Mouse (Mus musculus) MEL (cell line): ENCODE data around the gene Robo1.

ENCODE experiments used
- CHD1 ChIP-seq: IDR thresholded peaks from 2 replicates; pipeline ENCODE4 v1.6.1; 2012; ENCODE audit warnings: low read depth, mild to moderate bottlenecking, inconsistent platforms, low read length, improper control_type of control experiment
- CTCF ChIP-seq, 3 experiments: IDR thresholded peaks in 2 of 3; conservative IDR thresholded peaks in 1 of 3; 2 replicates each; pipeline ENCODE4 v1.5.1; 2011 to 2012; ENCODE audit warnings: low read length in 3 of 3, low read depth in 2 of 3, mild to moderate bottlenecking in 2 of 3, improper control_type of control experiment in 1 of 3, inconsistent platforms in 1 of 3, mixed read lengths in 1 of 3, moderate library complexity in 1 of 3; ENCODE audit not compliant: control insufficient read depth in 1 of 3, insufficient read depth in 1 of 3, poor library complexity in 1 of 3, severe bottlenecking in 1 of 3
- ELF1 ChIP-seq: IDR thresholded peaks from 2 replicates; pipeline ENCODE4 v1.6.1; 2014; ENCODE audit warnings: low read depth, mild to moderate bottlenecking, inconsistent platforms, low read length, improper control_type of control experiment, moderate library complexity
- NELFE ChIP-seq: IDR thresholded peaks from 2 replicates; pipeline ENCODE4 v1.6.1; 2011; ENCODE audit warnings: low read depth, low read length, improper control_type of control experiment
- USF2 ChIP-seq, 2 experiments: IDR thresholded peaks; 2 replicates each; pipeline ENCODE4 v1.6.1; 2011 to 2012; ENCODE audit warnings: improper control_type of control experiment in 2 of 2, low read length in 2 of 2, borderline replicate concordance in 1 of 2, inconsistent platforms in 1 of 2, low read depth in 1 of 2, mild to moderate bottlenecking in 1 of 2; ENCODE audit not compliant: insufficient read depth in 1 of 2

- no peak for TF ChIP-seq NELFE
- no peak for TF ChIP-seq ELF1
- no peak for TF ChIP-seq CHD1
- no peak for TF ChIP-seq CTCF (IDR thresholded peaks at IDR 0.05 in 2 of 3, conservative IDR thresholded peaks at IDR 0.05 in 1 of 3; ENCODE audit: control insufficient read depth in 1 of 3, insufficient read depth in 1 of 3, low read depth in 2 of 3, low read length in 3 of 3, poor library complexity in 1 of 3, severe bottlenecking in 1 of 3)
- no peak for TF ChIP-seq USF2 (IDR thresholded peaks at IDR 0.05; ENCODE audit: borderline replicate concordance in 1 of 2, insufficient read depth in 1 of 2, low read depth in 1 of 2, low read length in 2 of 2)
Observed at GRCm38 (mm10) chr16:72533900-72534571, 225.9 kb downstream of the Robo1 start.
